Mouse (Mus musculus) kidney, adult 18-20 months (tissue): ENCODE measurements around the gene Map3k5.

Source experiments
- DNase-seq: peaks from one replicate; pipeline ENCODE4 v3.0.0; 2021

Gene Map3k5

DNA sequence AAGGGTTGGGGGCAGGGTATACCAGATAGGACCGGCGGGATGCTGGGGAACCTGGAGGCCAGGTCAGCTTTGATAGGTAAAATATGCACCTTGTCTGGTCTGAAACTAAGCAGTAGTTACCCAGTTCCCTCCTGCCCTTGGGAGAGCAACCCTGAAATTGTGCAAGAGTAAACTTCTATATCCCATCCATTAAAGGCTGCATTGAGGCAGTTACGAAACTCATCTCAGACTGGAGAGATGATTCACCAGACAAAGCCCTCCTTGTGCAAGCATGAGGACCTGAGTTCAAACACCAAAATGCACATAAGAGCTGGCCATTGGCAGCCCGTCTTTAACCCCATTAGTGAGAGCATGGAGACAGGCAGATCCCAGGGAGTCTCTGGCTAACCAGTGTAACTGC lies 233.2 kb downstream of the Map3k5 start:
- DNase-seq: no peak

DNA sequence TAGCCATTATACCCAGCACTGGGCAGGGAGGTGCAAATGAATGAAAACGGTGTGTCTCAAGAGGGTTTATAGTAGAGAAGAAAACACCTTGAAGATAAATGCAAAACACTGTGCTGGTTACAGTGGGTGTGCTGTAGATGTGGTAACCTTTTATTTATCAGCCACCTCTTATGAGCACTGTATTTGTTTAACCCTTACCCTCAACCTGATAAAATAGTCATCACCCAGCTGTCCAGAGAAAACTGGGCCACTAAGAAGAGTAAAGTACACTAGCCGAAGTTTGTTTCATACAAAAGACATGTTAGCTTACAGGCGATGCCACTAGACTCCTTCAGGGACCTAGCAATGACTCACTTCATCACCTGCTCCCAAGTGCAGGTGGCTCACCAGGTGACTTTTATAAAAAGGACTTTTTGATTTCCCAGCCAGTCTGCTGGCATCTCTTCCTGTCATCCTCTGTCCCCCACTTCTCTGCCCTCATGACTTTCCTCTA lies 235.0 kb downstream of the Map3k5 start:
- no peak for DNase-seq

DNA sequence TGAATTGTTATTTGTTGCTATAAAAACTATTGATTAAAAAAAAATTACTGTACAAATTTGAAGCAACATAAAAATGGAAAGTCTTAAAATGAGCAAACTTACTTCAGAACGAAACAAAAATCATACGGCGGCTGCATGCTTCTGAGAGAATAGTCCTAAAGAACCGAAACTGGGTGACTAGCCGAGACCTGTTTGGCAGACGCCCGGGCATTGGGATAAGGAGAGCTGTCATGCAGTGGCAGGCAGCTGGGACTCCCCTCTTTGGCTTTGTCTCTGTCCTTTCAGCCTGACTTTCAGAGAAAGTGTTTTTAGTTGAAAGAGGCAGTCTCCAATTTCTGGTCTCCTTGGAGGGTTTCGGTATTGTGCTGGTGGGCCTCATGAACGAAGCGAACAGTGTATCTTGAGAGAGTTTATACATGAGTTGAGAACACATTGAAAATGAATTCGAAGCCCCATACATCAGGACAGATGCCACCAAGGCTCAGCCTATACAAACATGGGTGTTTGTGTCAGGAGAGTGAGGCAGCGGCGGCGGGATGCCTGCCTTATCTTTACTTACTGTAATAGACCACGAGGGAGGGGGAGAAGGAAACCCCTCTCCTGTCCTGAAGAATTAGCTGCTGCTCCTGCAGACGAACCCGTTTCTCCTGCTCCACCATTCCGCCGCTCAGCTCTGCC lies 235.8 kb downstream of the Map3k5 start:
- DNase-seq: no peak

DNA sequence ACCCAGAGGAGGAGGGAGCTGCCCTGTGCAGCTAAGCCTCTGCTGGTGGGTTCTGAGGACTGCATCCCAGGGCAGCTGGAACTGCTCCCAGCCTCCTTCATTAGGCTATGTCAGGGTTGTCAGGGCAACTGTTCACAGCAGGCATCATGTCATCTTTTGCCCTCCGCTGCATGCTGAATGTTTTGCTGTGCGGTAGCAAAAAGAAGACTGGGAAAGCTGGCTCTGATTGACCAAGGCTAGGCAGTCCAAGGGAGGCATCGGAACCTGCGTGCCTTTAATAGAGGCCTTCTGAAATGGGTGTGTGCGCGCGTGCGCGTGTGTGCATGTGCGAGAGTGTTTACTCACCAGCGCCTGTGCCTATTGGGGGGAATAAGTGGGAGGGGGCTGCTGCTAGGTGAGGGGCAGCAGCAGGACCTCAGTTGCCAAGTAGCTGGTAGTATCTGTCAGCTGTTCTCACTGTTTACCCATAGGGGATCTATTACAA lies 236.4 kb downstream of the Map3k5 start:
- peak; percentile 78 for DNase-seq

DNA sequence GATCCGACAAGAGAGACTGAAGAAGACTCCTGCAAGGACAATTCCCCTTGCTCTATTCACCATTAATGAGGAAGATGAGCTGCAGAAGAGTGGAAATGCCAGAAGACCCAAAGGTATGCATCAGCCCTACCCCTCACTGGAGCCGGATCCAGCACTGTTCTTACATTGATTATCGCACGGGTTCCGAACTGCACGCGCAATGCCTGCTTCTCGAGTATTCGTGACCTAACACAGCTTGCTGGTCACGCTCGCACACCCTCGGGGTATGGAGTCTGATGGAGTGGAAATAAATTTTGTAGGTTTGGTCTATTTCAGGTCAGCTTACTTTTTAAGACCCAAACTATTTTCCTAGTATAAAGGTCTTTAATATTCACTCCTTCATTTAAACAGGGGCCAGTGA lies 236.9 kb downstream of the Map3k5 start:
- peak; percentile 70 for DNase-seq

GRCm38 (mm10) chr10:20171756-20172155 lies 237.5 kb downstream of the Map3k5 start:
- DNase-seq: no peak

- DNase-seq: peak; percentile 59
These were observed 239.5 kb downstream of the Map3k5 start for GRCm38 (mm10) chr10:20173733-20174132.

- DNase-seq: no peak
These were observed 241.8 kb downstream of the Map3k5 start for GRCm38 (mm10) chr10:20176054-20176453.

DNA sequence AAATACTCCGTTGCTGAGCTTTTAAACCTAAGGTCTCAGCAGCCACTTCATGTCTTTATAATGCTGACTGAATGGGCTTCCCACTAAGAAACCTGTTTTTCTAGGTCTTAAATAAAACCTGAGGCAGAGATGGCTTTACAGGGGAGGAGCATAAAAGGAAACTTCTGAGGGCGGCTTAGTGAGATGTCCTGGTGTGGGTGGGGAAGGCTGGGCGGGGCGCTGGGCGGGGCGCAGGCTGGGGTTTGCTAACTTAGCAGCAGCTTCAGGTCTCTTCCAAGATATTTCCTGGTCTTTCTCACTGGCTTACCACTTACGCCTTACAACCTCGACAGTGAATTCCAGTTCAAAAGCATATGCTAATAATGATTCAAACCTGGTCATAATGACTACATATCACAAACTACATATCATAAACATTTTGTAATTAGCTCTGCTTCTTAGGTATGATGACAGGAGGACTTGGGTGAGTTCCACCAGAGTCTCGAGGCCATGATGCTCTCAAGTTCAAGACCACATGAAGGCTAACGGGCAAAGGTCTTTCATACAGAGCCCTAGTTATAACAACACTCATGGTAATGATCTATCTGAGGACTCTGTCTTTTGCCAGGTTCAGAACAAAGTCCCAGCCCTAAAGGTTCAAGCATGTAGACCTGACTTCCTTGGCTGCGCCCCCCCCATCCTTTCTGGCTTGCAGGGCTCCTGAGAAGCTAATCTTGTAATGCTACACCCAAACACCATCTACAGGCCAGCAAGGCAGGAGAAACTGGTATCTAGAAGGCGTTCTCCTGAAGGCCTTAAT lies 244.7 kb downstream of the Map3k5 start:
- DNase-seq: peak; percentile 68

DNA sequence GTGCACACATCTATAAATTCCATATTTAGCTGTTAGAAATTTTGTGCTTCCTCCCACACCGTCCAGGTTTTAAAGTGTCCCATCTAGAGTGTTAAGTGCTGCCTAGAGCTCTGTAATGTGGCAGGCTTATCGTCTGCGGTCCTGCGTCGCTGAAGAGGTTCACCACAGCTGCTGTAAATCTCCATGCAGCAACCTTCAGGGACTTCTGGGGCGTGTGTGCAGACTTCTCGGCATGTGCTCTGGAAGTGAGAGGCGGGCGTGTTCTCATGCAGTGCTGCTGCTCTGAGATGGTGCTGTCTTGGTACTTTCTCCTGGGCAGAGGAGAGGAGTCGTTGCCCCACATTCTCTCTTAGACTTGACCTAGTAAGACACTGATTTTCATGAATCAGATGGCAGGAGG lies 246.9 kb downstream of the Map3k5 start:
- DNase-seq: peak; percentile 32

DNA sequence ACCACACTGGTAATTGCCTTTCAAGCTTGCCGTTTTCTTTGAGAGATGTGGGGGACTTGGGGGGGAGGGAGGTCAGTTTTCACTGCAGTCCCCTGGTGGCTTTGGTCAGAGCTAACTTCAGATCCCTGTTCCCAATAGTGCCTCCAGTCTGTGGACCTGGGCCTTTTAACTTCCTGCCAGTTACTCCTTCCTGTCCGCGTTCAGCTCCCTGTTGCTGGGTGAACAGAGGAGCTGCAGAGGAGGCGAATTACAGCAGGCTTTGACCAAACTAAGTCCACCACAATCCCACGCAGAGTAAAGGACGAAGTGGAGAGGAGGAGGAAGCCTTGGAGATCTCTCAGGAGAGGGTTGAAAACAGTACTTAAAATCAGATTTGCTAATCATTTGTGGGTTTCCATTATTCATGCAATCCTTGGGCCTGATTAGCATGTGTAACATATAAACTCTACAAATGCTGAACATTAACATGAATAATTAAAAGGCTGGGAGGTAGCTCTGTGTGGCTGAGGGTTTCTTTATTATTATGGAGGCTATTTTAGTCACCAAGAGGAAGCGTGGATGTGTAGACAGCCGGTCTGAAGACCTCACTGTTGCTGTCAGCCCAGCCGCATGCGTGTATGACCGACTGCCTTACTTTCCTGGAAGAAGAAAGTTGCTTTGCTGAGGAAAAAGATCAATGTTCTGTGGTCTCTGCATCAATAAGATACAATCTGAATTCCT lies 247.6 kb downstream of the Map3k5 start:
- peak; percentile 46 for DNase-seq

DNA sequence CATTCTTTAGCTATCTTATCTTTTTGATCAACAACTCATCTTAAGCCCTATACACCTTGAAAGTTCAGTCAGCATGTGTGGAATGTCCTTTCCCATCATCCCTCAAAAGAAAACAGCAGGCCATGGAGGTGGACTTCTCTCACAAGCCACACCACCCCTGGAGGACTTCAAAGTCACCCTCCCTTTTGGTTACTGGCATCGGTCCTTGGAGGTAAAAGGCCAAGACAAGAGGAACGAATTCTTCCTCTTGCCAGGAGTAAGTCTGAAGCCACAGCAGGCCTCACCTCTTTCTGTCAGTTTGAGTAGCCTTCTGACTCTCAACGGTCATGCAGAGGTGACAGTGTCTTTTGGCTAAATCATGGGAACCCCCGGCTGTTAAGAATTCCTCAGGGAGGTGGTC lies 250.1 kb downstream of the Map3k5 start:
- DNase-seq: peak; percentile 40

GRCm38 (mm10) chr10:20185264-20185663 lies 251.0 kb downstream of the Map3k5 start:
- DNase-seq: no peak

DNA sequence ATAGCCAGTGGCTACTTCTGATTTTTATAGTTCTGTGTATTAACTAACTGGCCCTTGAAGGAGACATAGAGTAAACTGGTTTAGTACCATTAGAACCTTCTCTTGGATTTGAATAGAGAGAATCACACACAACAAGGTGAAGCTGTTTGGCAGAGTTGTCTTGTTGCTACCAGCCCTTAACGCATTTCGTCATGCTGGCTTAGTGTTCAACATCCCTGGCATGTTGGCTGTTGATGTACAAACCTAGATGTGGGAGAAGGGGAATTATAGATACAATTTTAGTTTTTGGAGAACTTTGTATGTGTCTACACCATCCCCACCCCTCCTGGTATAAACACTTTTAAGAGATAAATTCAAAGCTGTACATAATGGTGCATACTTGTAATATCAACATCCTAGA lies 251.5 kb downstream of the Map3k5 start:
- DNase-seq: no peak

GRCm38 (mm10) chr10:20186800-20187273 lies 252.6 kb downstream of the Map3k5 start:
- DNase-seq: peak; percentile 62

DNA sequence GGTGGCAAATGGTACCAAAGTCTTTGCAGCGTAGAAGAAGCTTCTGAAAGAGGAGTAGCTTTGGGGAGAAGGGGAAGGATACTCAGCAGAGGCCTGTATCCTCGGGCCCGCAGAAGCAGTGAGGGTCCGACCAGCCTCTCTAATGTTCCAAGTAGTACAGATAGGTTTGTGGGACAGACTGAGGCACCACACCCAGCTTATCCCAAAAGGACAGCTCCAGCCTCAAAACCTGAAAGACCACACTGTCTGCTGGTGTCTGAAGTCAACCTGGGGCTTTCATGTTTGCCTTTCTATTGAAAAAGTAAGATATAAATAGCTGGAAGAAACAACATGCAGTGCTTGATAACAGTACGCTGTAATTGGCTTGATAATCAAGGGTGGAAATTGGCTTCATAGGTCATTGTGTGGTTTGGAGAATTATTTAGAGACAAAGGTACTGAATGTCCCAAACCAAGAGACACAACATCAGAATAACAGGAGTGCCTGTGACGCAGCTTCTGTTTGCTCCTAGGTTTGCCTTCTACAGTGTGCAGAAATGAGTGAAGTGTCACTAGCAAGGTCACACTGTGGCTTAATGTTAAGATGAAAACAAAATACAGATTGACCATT lies 256.0 kb downstream of the Map3k5 start:
- no peak for DNase-seq
